Mouse (Mus musculus): ENCODE measurements at regions not wholly inside any gene's neighbourhood (a gene's known extent, or its start where the extent isn't known, plus 50 kb on each side); places are given as distances from the start of the nearest gene placed in this dataset.

DNA sequence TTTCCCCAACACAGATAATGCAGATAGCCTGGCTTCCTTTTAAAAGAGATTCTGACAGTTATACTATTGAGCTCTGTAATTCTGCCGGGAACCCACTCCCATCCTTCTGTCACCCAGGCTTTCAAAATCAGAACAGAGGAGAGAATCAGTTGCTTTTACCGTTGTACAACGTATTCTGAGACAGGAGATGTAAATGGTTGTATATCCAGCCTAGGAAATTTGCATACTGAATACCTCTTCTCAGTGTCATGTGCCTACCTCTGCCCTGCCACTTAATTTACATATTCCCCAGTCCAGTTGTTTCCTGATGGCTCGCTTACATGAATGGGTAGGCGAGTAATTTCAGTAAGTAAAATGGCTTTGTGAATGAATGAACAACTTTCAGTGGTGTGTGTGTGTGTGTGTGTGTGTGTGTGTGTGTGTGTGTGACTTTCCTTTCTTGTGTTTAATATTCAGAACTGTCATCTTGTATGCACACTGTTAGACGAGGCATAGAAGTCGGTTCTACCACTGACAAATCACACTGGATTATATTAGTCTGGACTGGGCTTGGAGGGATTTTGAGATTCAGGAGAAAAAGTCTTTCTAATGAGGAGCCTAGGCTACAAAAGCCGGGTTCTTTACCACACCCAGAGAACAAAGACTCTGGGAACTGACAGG is 282.2 kb upstream of the Cdh6 start:
- no peaks in the 10 kb centered on the region for H3K36me3 ChIP-seq
- H3K9me3 ChIP-seq: no peaks in the 10 kb centered on the region
- no peak overlapping the region for H3K9ac ChIP-seq
- H3K27ac ChIP-seq: no peak overlapping the region
- no peaks in the 10 kb centered on the region for H3K27me3 ChIP-seq
- H3K4me2 ChIP-seq: no peak overlapping the region
- H3K4me3 ChIP-seq: no peak overlapping the region
- 77% methylated on average over 8 of the region's 8 CpGs for WGBS
- H3K4me1 ChIP-seq: no peaks in the 10 kb centered on the region
- no peak for ATAC-seq (ENCODE audit: insufficient number of reproducible peaks, low FRiP score, low TSS enrichment, low read depth)

DNA sequence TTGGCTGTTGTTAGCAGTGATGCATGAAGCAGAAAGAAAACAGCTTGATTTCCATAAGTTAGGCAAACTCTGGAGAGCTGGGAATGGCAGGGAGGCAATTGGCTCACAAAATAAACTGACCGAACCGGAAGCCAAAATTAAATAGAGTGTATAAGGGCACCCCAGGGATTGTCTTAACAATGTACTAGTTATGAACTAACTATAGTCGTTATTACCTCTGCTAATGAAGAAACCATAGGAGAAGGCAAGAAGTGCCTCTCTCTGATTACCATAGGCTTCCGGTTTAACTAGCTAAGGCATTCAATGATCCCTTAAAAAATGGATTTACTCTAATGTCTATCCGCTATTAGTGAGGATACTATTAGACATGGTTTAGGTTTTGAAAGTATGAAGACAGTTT is 276.9 kb upstream of the Cdh6 start:
- Histone ChIP-seq H3K27me3 (no peaks in the 10 kb centered on the region), H3K27ac (no peak overlapping the region), H3K4me3 (no peak overlapping the region), H3K4me2 (no peak overlapping the region), H3K9ac (no peak overlapping the region), H3K9me3 (no peaks in the 10 kb centered on the region), H3K4me1 (no peaks in the 10 kb centered on the region), H3K36me3 (no peaks in the 10 kb centered on the region)
- 52% methylated on average over 5 of the region's 5 CpGs for WGBS
- ATAC-seq (ENCODE audit: insufficient number of reproducible peaks, low FRiP score, low TSS enrichment, low read depth): no peak

DNA sequence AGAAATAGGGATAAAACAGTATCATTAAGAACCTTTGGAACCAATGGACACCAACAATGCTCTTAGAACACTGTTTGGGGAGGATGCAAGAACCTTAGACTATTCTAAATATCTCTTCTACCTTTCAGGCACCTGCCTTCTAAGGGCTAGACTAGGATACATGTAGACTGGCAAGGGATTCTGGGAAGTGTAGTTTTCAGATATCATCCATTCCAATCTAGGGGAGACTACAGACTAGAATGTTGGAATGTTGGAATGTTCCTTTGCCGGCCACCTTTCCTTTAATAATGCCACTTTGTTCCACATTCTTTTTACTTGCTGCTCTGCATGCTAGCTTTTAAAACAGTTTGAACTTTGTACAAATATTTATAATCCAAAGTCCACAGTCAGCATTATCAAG is 261.1 kb upstream of the Cdh6 start:
- no peaks in the 10 kb centered on the region for H3K27me3 ChIP-seq
- no peaks in the 10 kb centered on the region for H3K9me3 ChIP-seq
- no peaks in the 10 kb centered on the region for H3K36me3 ChIP-seq
- H3K4me1 ChIP-seq: no peaks in the 10 kb centered on the region
- H3K9ac ChIP-seq: no peak overlapping the region
- no peak overlapping the region for H3K4me2 ChIP-seq
- no peak overlapping the region for H3K27ac ChIP-seq
- 45% methylated on average over 1 of the region's 1 CpGs for WGBS
- no peak overlapping the region for H3K4me3 ChIP-seq
- no peak for ATAC-seq (ENCODE audit: insufficient number of reproducible peaks, low FRiP score, low TSS enrichment, low read depth)

DNA sequence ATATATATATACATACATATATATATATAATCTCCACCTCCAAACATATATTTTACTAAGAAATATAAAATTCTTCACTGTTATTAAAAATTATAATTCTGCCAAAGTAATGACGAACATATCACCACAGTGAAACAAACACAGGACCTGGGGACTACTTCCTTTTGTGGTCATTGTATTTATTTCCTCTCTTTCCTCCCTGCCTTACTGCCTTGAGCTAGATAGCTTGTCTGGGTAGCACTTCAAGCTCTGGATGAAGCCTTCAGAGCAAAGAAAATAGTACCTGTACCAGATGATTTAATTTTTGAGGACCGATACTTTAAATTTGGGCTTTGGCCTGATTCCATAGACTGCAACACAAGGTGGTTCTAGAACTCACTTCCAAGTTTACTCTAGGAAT is 259.5 kb upstream of the Cdh6 start:
- no peaks in the 10 kb centered on the region for H3K4me1 ChIP-seq
- ATAC-seq (ENCODE audit: insufficient number of reproducible peaks, low FRiP score, low TSS enrichment, low read depth): no peak

DNA sequence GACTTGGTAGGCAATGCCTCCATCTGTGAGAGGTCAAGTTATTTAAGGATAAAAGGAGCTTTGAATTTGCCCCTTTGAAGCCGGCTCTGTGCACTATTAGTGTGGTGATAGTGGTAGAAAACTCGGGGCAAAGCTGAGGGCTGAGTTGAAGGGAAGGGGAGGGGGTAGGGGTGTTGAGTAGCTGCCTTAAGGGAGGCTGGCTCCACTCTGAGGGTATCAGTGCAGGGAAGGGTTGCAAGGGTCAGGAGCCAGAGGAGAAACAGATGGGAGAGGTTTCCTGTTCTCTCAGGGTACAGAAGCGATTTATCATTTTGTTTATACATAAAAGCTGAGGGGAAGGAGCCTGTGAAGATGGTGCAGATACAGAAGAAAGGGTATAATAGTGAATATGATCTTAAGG is 246.1 kb upstream of the Cdh6 start:
- H3K4me3 ChIP-seq: no peak overlapping the region
- no peak for ATAC-seq (ENCODE audit: insufficient number of reproducible peaks, low FRiP score, low TSS enrichment, low read depth)
- H3K4me2 ChIP-seq: no peak overlapping the region
- no peak overlapping the region for H3K9ac ChIP-seq
- 15% methylated on average over 3 of the region's 3 CpGs for WGBS
- no peaks in the 10 kb centered on the region for H3K4me1 ChIP-seq
- H3K36me3 ChIP-seq: no peaks in the 10 kb centered on the region
- H3K9me3 ChIP-seq: no peaks in the 10 kb centered on the region
- no peaks in the 10 kb centered on the region for H3K27me3 ChIP-seq
- no peak overlapping the region for H3K27ac ChIP-seq

More for the DNA sequence above, 259.5 kb upstream of the Cdh6 start:
- H3K4me3 ChIP-seq: no peak overlapping the region
- H3K9me3 ChIP-seq: no peaks in the 10 kb centered on the region
- no peak overlapping the region for H3K4me2 ChIP-seq
- H3K36me3 ChIP-seq: no peaks in the 10 kb centered on the region
- H3K27me3 ChIP-seq: no peaks in the 10 kb centered on the region
- WGBS: 88% methylated on average over 2 of the region's 2 CpGs
- no peak overlapping the region for H3K9ac ChIP-seq
- H3K27ac ChIP-seq: no peak overlapping the region

DNA sequence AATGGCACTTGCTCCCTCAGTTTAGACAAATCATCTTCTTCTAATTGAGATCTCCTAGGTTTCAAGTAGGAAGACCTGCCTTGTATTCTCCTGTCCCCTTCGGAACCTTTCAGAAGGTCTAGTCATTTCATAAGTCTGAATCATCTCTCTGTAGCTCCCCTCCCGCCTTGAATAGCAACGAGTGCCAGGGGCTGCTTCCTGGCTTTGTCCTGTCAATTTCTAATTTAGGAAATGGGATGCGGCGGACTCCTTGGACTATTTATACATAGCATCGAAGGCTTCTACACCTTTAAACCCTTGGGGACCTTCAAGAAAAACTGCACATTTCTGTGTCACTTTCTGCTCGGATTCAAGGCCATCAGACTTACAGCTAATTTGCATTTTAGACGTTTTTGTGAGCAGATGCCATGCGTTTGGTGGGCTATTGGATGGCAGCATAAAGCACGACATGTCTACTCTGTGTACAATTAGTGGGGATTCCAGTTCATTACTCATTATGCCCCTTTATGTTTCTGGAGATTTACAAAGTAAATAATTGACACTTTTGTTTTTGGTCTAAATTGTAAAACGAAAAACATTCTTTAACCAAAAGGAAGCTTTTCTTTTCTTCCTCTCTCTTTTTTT is 236.7 kb upstream of the Cdh6 start:
- Histone ChIP-seq H3K27me3 (no peaks in the 10 kb centered on the region), H3K27ac (no peak overlapping the region), H3K36me3 (no peaks in the 10 kb centered on the region), H3K4me3 (no peak overlapping the region), H3K9me3 (no peaks in the 10 kb centered on the region), H3K4me1 (no peaks in the 10 kb centered on the region), H3K9ac (no peak overlapping the region), H3K4me2 (no peak overlapping the region)
- 60% methylated on average over 11 of the region's 11 CpGs for WGBS
- no peak for ATAC-seq (ENCODE audit: insufficient number of reproducible peaks, low FRiP score, low TSS enrichment, low read depth)

DNA sequence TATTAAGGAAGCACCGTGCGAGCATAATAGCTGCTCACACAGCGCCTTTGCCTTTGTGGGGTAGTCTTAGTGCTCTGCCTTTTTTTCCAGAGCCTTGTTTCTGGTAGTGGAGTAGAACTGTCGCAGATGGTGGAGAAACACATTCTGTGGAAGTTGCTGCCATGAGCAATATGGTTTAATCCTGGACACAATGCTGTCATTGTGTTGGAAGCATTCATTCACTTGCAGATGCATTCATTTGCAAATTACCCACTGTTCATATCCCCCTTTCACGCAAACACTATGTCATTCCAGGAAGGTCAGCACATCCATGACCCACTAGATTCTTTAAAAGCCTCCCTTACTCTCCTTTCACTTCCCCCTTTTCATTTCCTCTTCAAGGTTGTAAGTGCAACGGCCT is 219.7 kb upstream of the Cdh6 start:
- H3K27ac ChIP-seq: no peak overlapping the region
- H3K4me1 ChIP-seq: no peaks in the 10 kb centered on the region
- WGBS: 33% methylated on average over 6 of the region's 6 CpGs
- no peak for ATAC-seq (ENCODE audit: insufficient number of reproducible peaks, low FRiP score, low TSS enrichment, low read depth)
- no peak overlapping the region for H3K9ac ChIP-seq
- H3K9me3 ChIP-seq: no peaks in the 10 kb centered on the region
- H3K27me3 ChIP-seq: no peaks in the 10 kb centered on the region
- H3K4me3 ChIP-seq: no peak overlapping the region
- no peak overlapping the region for H3K4me2 ChIP-seq
- H3K36me3 ChIP-seq: no peaks in the 10 kb centered on the region

DNA sequence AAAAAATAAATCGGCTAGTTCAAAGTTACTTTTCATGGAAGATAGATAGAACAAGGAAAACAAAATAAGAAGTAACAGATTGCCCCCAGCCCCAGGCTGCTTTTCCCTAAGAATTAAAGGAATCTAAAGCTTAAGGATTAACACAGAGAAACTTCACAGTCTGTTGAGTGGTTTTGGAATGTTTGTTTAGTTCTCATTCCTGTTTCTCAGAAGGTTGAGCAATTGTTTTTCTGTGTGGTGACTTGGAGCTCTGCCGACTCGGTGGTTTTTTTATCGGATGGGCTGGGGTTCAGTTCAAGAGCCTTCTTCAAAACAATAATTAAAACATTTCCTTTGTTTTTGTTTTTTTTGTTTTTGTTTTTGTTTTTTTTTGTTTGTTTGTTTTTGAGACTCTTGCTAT is 217.9 kb upstream of the Cdh6 start:
- H3K9me3 ChIP-seq: no peaks in the 10 kb centered on the region
- no peak overlapping the region for H3K27ac ChIP-seq
- no peak overlapping the region for H3K4me2 ChIP-seq
- no peaks in the 10 kb centered on the region for H3K27me3 ChIP-seq
- H3K4me3 ChIP-seq: no peak overlapping the region
- ATAC-seq (ENCODE audit: insufficient number of reproducible peaks, low FRiP score, low TSS enrichment, low read depth): no peak
- 78% methylated on average over 4 of the region's 4 CpGs for WGBS
- no peaks in the 10 kb centered on the region for H3K4me1 ChIP-seq
- H3K9ac ChIP-seq: no peak overlapping the region
- no peaks in the 10 kb centered on the region for H3K36me3 ChIP-seq

DNA sequence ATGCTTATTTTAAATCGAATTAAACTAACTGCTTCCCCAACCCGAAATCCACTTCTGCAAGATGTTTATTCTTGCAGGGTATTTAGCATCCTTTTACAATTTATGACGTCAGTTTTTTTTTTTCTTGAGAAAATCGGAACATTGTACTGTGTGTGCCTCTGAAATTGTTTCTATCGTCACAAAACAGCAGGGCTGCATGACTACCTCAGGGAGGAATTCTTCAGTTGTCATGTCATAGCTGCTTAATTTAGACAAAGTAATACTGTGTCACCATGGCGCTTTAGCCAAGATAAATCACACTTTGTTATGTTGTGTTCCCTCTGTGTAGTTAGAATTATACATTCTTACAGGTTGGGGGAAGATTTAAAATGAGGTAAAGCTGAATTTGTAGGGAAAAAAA is 211.3 kb upstream of the Cdh6 start:
- Histone ChIP-seq H3K4me2 (no peak overlapping the region), H3K36me3 (no peaks in the 10 kb centered on the region), H3K4me3 (no peak overlapping the region), H3K27ac (no peak overlapping the region), H3K9ac (no peak overlapping the region), H3K4me1 (no peaks in the 10 kb centered on the region), H3K27me3 (no peaks in the 10 kb centered on the region), H3K9me3 (no peaks in the 10 kb centered on the region)
- ATAC-seq (ENCODE audit: insufficient number of reproducible peaks, low FRiP score, low TSS enrichment, low read depth): no peak
- 33% methylated on average over 6 of the region's 6 CpGs for WGBS

DNA sequence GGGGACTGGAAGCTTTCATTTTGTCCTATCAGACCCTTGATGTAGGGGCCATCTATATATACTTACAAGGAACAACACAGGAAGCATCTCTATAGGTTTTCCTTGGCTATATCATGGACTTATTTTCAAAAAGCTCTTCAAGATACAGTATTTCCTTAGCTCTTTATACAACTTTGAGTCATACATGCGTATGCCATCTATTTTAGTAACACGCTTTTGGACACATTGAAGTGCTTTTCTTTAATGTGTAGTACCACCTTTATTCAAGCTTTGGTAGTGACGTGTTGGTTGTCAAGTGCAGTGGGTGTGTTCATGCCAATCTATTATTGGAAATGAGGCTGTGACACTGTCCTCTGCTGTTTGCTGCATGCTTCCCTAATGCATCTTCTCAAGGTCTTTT is 202.1 kb upstream of the Cdh6 start:
- Histone ChIP-seq H3K9ac (no peak overlapping the region), H3K27me3 (no peaks in the 10 kb centered on the region), H3K9me3 (no peaks in the 10 kb centered on the region), H3K4me2 (no peak overlapping the region), H3K4me1 (no peaks in the 10 kb centered on the region), H3K27ac (no peak overlapping the region), H3K4me3 (no peak overlapping the region), H3K36me3 (no peaks in the 10 kb centered on the region)
- 89% methylated on average over 3 of the region's 3 CpGs for WGBS
- no peak for ATAC-seq (ENCODE audit: insufficient number of reproducible peaks, low FRiP score, low TSS enrichment, low read depth)

DNA sequence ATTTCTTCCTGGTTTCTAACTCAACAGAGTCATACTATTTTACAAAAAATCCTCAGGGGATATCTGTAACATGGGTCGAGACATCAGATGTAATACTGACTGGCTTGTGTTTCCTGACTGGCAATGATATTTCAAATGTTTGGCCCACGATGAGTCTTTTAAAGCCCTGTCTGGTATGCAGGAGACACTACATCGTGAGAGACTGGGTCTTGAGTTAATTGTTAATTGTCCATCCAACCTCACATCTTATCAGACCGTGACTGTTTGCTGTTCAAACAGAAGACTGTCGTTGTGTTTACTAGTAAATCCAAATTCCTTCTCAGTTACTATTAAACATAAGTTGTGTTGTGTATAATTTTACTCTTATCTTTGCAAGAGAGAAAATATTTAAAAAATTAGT is 195.3 kb upstream of the Cdh6 start:
- no peaks in the 10 kb centered on the region for H3K27me3 ChIP-seq
- no peak overlapping the region for H3K4me2 ChIP-seq
- H3K9ac ChIP-seq: no peak overlapping the region
- H3K9me3 ChIP-seq: no peaks in the 10 kb centered on the region
- H3K27ac ChIP-seq: no peak overlapping the region
- 77% methylated on average over 5 of the region's 5 CpGs for WGBS
- H3K4me1 ChIP-seq: no peaks in the 10 kb centered on the region
- no peak for ATAC-seq (ENCODE audit: insufficient number of reproducible peaks, low FRiP score, low TSS enrichment, low read depth)
- no peak overlapping the region for H3K4me3 ChIP-seq
- H3K36me3 ChIP-seq: no peaks in the 10 kb centered on the region

DNA sequence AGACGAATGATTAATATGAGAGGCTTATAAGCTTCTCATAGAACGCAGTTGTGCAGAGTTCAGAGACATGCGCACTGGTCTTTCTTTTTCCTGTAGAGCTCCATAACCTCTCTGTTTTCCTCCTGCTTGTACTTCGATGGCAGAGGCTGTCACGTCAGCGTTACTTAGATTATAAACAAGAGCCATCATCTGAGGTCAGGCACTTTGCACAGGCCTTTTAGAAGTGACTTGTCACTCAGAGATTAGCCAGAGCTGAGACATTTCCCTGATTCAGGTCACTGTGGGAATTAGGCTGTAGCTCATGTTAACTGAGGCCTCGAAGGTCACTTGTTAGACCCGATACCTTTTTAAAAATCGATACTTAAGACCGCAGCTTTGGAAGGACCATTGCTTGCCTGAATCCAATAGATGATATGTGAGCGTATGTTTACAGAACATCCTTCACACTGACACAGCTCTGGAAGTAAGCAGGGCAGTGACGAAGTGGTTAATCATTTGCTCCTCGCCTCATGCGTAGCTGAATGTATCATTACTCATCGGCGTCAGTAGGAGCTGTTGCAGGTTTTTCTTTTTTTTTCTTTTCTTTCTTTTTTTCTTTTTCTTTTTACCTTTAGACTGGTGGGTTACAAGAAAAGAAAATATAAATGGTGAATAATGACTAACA is 193.9 kb upstream of the Cdh6 start:
- WGBS: 63% methylated on average over 16 of the region's 16 CpGs
- Histone ChIP-seq H3K27me3 (no peaks in the 10 kb centered on the region), H3K27ac (no peak overlapping the region), H3K4me1 (no peaks in the 10 kb centered on the region), H3K4me3 (no peak overlapping the region), H3K9me3 (no peaks in the 10 kb centered on the region), H3K4me2 (no peak overlapping the region), H3K9ac (no peak overlapping the region), H3K36me3 (no peaks in the 10 kb centered on the region)
- no peak for ATAC-seq (ENCODE audit: insufficient number of reproducible peaks, low FRiP score, low TSS enrichment, low read depth)

Data from limb, embryonic 15.5 days (tissue).